Mouse (Mus musculus): ENCODE results near the gene Rpia.
A peak's percentile ranks its signal among the peaks of the same experiment; 100 is the strongest.

The Rpia gene

GRCm38 (mm10) chr6:70774372-70774771, 17.7 kb downstream of the Rpia start:
- no peaks in the 10 kb centered on the region for H3K9me3 ChIP-seq (ENCODE audit: low read length)
- H3K27me3 ChIP-seq (ENCODE audit: insufficient read depth, low read length), result no peaks in the 10 kb centered on the region
- peaks cover 55% of the 10 kb centered on the region for H3K36me3 ChIP-seq (ENCODE audit: insufficient read depth, low read length)
- no peak overlapping the region for H3K4me3 ChIP-seq (replicated peaks; ENCODE audit: low read length)
- peaks cover 27% of the 10 kb centered on the region; the same call in 1 of the 2 replicates for H3K4me1 ChIP-seq (replicated peaks; ENCODE audit: low read depth, low read length)
- no peak for TF ChIP-seq NANOG (IDR thresholded peaks at IDR 0.05; ENCODE audit: borderline replicate concordance, low read length)
- no peak for TF ChIP-seq CTCF (conservative IDR thresholded peaks at IDR 0.05; ENCODE audit: low read length)
- TF ChIP-seq POU5F1 (IDR thresholded peaks at IDR 0.05; ENCODE audit: borderline replicate concordance, low read length), result no peak

- no peaks in the 10 kb centered on the region for H3K27me3 ChIP-seq (ENCODE audit: insufficient read depth, low read length)
- peaks cover 28% of the 10 kb centered on the region; the same call in 1 of the 2 replicates for H3K4me1 ChIP-seq (replicated peaks; ENCODE audit: low read depth, low read length)
- no peaks in the 10 kb centered on the region for H3K9me3 ChIP-seq (ENCODE audit: low read length)
- H3K4me3 ChIP-seq (replicated peaks; ENCODE audit: low read length), result no peak overlapping the region
- H3K36me3 ChIP-seq (ENCODE audit: insufficient read depth, low read length), result peaks cover 55% of the 10 kb centered on the region
- TF ChIP-seq NANOG (IDR thresholded peaks at IDR 0.05; ENCODE audit: borderline replicate concordance, low read length), result no peak
- TF ChIP-seq POU5F1 (IDR thresholded peaks at IDR 0.05; ENCODE audit: borderline replicate concordance, low read length), result no peak
- no peak for TF ChIP-seq CTCF (conservative IDR thresholded peaks at IDR 0.05; ENCODE audit: low read length)
Observed at GRCm38 (mm10) chr6:70773769-70774168, 18.3 kb downstream of the Rpia start.

GRCm38 (mm10) chr6:70768769-70769168, 23.3 kb downstream of the Rpia start:
- Histone ChIP-seq H3K27me3 (ENCODE audit: insufficient read depth, low read length) (no peaks in the 10 kb centered on the region), H3K36me3 (ENCODE audit: insufficient read depth, low read length) (peaks cover 61% of the 10 kb centered on the region), H3K9me3 (ENCODE audit: low read length) (no peaks in the 10 kb centered on the region), H3K4me3 (replicated peaks; ENCODE audit: low read length) (no peak overlapping the region), H3K4me1 (replicated peaks; ENCODE audit: low read depth, low read length) (peaks cover 14% of the 10 kb centered on the region; the same call in 1 of the 2 replicates)
- no peak for TF ChIP-seq POU5F1 (IDR thresholded peaks at IDR 0.05; ENCODE audit: borderline replicate concordance, low read length)
- no peak for TF ChIP-seq NANOG (IDR thresholded peaks at IDR 0.05; ENCODE audit: borderline replicate concordance, low read length)
- peak; percentile 95 for TF ChIP-seq CTCF (conservative IDR thresholded peaks at IDR 0.05; ENCODE audit: low read length)

- Histone ChIP-seq H3K4me3 (replicated peaks; ENCODE audit: low read length) (no peak overlapping the region), H3K4me1 (replicated peaks; ENCODE audit: low read depth, low read length) (0 out of 2 replicates have a peak, but pooled peaks cover 14% of the 10 kb centered on the region), H3K36me3 (ENCODE audit: insufficient read depth, low read length) (peaks cover 27% of the 10 kb centered on the region), H3K9me3 (ENCODE audit: low read length) (peaks cover 11% of the 10 kb centered on the region), H3K27me3 (ENCODE audit: insufficient read depth, low read length) (no peaks in the 10 kb centered on the region)
- TF ChIP-seq CTCF (conservative IDR thresholded peaks at IDR 0.05; ENCODE audit: low read length), result no peak
- no peak for TF ChIP-seq NANOG (IDR thresholded peaks at IDR 0.05; ENCODE audit: borderline replicate concordance, low read length)
- no peak for TF ChIP-seq POU5F1 (IDR thresholded peaks at IDR 0.05; ENCODE audit: borderline replicate concordance, low read length)
Observed at GRCm38 (mm10) chr6:70765076-70765475, 27.0 kb downstream of the Rpia start.

- no peaks in the 10 kb centered on the region for H3K27me3 ChIP-seq (ENCODE audit: insufficient read depth, low read length)
- H3K9me3 ChIP-seq (ENCODE audit: low read length), result peaks cover 14% of the 10 kb centered on the region
- H3K36me3 ChIP-seq (ENCODE audit: insufficient read depth, low read length), result peaks cover 21% of the 10 kb centered on the region
- H3K4me3 ChIP-seq (replicated peaks; ENCODE audit: low read length), result no peak overlapping the region
- H3K4me1 ChIP-seq (replicated peaks; ENCODE audit: low read depth, low read length), result 0 out of 2 replicates have a peak, but pooled peaks cover 11% of the 10 kb centered on the region
- TF ChIP-seq POU5F1 (IDR thresholded peaks at IDR 0.05; ENCODE audit: borderline replicate concordance, low read length) (no peak), NANOG (IDR thresholded peaks at IDR 0.05; ENCODE audit: borderline replicate concordance, low read length) (no peak), CTCF (conservative IDR thresholded peaks at IDR 0.05; ENCODE audit: low read length) (no peak)
Observed at GRCm38 (mm10) chr6:70764551-70764950, 27.5 kb downstream of the Rpia start.

GRCm38 (mm10) chr6:70763881-70764280, 28.2 kb downstream of the Rpia start:
- TF ChIP-seq CTCF (conservative IDR thresholded peaks at IDR 0.05; ENCODE audit: low read length) (no peak), POU5F1 (IDR thresholded peaks at IDR 0.05; ENCODE audit: borderline replicate concordance, low read length) (no peak), NANOG (IDR thresholded peaks at IDR 0.05; ENCODE audit: borderline replicate concordance, low read length) (no peak)
- Histone ChIP-seq H3K9me3 (ENCODE audit: low read length) (peaks cover 14% of the 10 kb centered on the region), H3K4me3 (replicated peaks; ENCODE audit: low read length) (no peak overlapping the region), H3K27me3 (ENCODE audit: insufficient read depth, low read length) (no peaks in the 10 kb centered on the region), H3K36me3 (ENCODE audit: insufficient read depth, low read length) (peaks cover 21% of the 10 kb centered on the region), H3K4me1 (replicated peaks; ENCODE audit: low read depth, low read length) (0 out of 2 replicates have a peak, but pooled peaks cover 7% of the 10 kb centered on the region)

- Histone ChIP-seq H3K4me1 (replicated peaks; ENCODE audit: low read depth, low read length) (no peaks in the 10 kb centered on the region), H3K36me3 (ENCODE audit: insufficient read depth, low read length) (peaks cover 15% of the 10 kb centered on the region; the same call in 1 of the 2 replicates), H3K9me3 (ENCODE audit: low read length) (peaks cover 14% of the 10 kb centered on the region), H3K27me3 (ENCODE audit: insufficient read depth, low read length) (no peaks in the 10 kb centered on the region), H3K4me3 (replicated peaks; ENCODE audit: low read length) (no peak overlapping the region)
- no peak for TF ChIP-seq NANOG (IDR thresholded peaks at IDR 0.05; ENCODE audit: borderline replicate concordance, low read length)
- TF ChIP-seq CTCF (conservative IDR thresholded peaks at IDR 0.05; ENCODE audit: low read length), result no peak
- no peak for TF ChIP-seq POU5F1 (IDR thresholded peaks at IDR 0.05; ENCODE audit: borderline replicate concordance, low read length)
Observed at GRCm38 (mm10) chr6:70762659-70763058, 29.4 kb downstream of the Rpia start.

GRCm38 (mm10) chr6:70760951-70761350, 31.1 kb downstream of the Rpia start:
- Histone ChIP-seq H3K36me3 (ENCODE audit: insufficient read depth, low read length) (peaks cover 6% of the 10 kb centered on the region; the same call in 1 of the 2 replicates), H3K4me3 (replicated peaks; ENCODE audit: low read length) (no peak overlapping the region), H3K27me3 (ENCODE audit: insufficient read depth, low read length) (no peaks in the 10 kb centered on the region), H3K4me1 (replicated peaks; ENCODE audit: low read depth, low read length) (no peaks in the 10 kb centered on the region), H3K9me3 (ENCODE audit: low read length) (peaks cover 20% of the 10 kb centered on the region)
- TF ChIP-seq CTCF (conservative IDR thresholded peaks at IDR 0.05; ENCODE audit: low read length), result no peak
- no peak for TF ChIP-seq POU5F1 (IDR thresholded peaks at IDR 0.05; ENCODE audit: borderline replicate concordance, low read length)
- TF ChIP-seq NANOG (IDR thresholded peaks at IDR 0.05; ENCODE audit: borderline replicate concordance, low read length), result no peak

GRCm38 (mm10) chr6:70754833-70755232, 37.2 kb downstream of the Rpia start:
- no peaks in the 10 kb centered on the region for H3K36me3 ChIP-seq (ENCODE audit: insufficient read depth, low read length)
- TF ChIP-seq POU5F1 (IDR thresholded peaks at IDR 0.05; ENCODE audit: borderline replicate concordance, low read length) (no peak), CTCF (conservative IDR thresholded peaks at IDR 0.05; ENCODE audit: low read length) (no peak), NANOG (IDR thresholded peaks at IDR 0.05; ENCODE audit: borderline replicate concordance, low read length) (no peak)
- no peak overlapping the region for H3K4me3 ChIP-seq (replicated peaks; ENCODE audit: low read length)
- no peaks in the 10 kb centered on the region for H3K27me3 ChIP-seq (ENCODE audit: insufficient read depth, low read length)
- H3K9me3 ChIP-seq (ENCODE audit: low read length), result peaks cover 7% of the 10 kb centered on the region
- H3K4me1 ChIP-seq (replicated peaks; ENCODE audit: low read depth, low read length), result no peaks in the 10 kb centered on the region
